Mouse (Mus musculus): ENCODE measurements around the gene Hacl1.

DNA sequence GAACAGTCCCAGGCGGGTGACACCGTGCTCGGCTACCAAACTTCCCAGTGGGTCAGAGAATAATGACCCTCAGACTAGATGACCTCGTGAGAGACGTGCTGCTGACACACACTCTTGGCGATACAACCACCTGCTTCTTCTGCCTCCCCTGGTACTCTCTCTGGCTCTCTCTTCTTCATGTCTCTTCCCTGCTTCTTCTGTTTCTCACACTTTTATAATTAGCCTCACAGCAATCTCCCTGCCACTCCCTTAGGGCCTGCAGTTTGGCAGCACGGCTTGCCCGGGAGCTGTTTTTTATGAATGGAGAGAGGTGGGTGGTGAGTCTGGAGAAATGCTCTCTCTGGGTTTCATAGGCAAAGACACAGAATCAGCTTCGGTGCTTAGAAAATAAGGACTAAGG lies 65.2 kb downstream of the Hacl1 start:
- TF ChIP-seq POLR2A (IDR thresholded peaks at IDR 0.05; ENCODE audit: extremely low read depth, insufficient read depth, low read length) (no peak), CTCF (IDR thresholded peaks at IDR 0.05; ENCODE audit: low read depth, low read length) (no peak)

All from liver, adult 2 months (tissue).